Mouse (Mus musculus) T-helper 1 cell (primary cell): Measurements from ENCODE around the gene Prpf6.

Source experiments
- in situ Hi-C: fragments of 300-600 bp; cut with MboI, MseI; formaldehyde crosslinking; loops from one replicate; pipeline ENCODE4 v1.15.1; 2025; ENCODE audit warnings: high pct_unique_total_duplicates

The Prpf6 gene

GRCm38 (mm10) chr2:181578790-181579618, 12.7 kb upstream of the Prpf6 start:
- in situ Hi-C loops, result loop anchor here (25.0 kb wide), 1 partner anchor 192 kb away; the partner anchor contains the start of gene Lime1

GRCm38 (mm10) chr2:181579681-181580080, 12.0 kb upstream of the Prpf6 start:
- in situ Hi-C loops, result loop anchor here (25.0 kb wide), 1 partner anchor 192 kb away; the partner anchor contains the start of gene Lime1

GRCm38 (mm10) chr2:181580131-181580772, 11.4 kb upstream of the Prpf6 start:
- in situ Hi-C loops, result loop anchor here (25.0 kb wide), 1 partner anchor 193 kb away; the partner anchor contains the start of gene Lime1

- in situ Hi-C loops, result loop anchor here (25.0 kb wide), 1 partner anchor 194 kb away; the partner anchor contains the start of gene Lime1
Measured at GRCm38 (mm10) chr2:181581016-181581401, 10.7 kb upstream of the Prpf6 start.

GRCm38 (mm10) chr2:181581402-181582120, 10.1 kb upstream of the Prpf6 start:
- in situ Hi-C loops, result loop anchor here (25.0 kb wide), 1 partner anchor 194 kb away; the partner anchor contains the start of gene Lime1

- in situ Hi-C loops, result loop anchor here (25.0 kb wide), 1 partner anchor 195 kb away; the partner anchor contains the start of gene Lime1
Measured at GRCm38 (mm10) chr2:181582358-181582757, 9.3 kb upstream of the Prpf6 start.

- in situ Hi-C loops, result loop anchor here (25.0 kb wide), 1 partner anchor 196 kb away; the partner anchor contains the start of gene Lime1
Measured at GRCm38 (mm10) chr2:181582939-181583338, 8.7 kb upstream of the Prpf6 start.

- in situ Hi-C loops, result loop anchor here (25.0 kb wide), 1 partner anchor 196 kb away; the partner anchor contains the start of gene Lime1
Measured at GRCm38 (mm10) chr2:181583460-181584257, 8.0 kb upstream of the Prpf6 start.

GRCm38 (mm10) chr2:181584411-181584942, 7.2 kb upstream of the Prpf6 start, which contains the start of gene Uckl1:
Uckl1 (minus strand) TSS chr2:181584892.
- in situ Hi-C loops, result loop anchor here (25.0 kb wide), 1 partner anchor 197 kb away; the partner anchor contains the start of gene Lime1

GRCm38 (mm10) chr2:181585506-181585905, 6.2 kb upstream of the Prpf6 start:
- in situ Hi-C loops, result loop anchor here (25.0 kb wide), 1 partner anchor 198 kb away; the partner anchor contains the start of gene Lime1

- in situ Hi-C loops, result loop anchor here (25.0 kb wide), 1 partner anchor 199 kb away; the partner anchor contains the start of gene Lime1
Measured at GRCm38 (mm10) chr2:181586124-181586523, 5.5 kb upstream of the Prpf6 start.

GRCm38 (mm10) chr2:181587796-181588195, 3.9 kb upstream of the Prpf6 start:
- in situ Hi-C loops, result loop anchor here (25.0 kb wide), 1 partner anchor 200 kb away; the partner anchor contains the start of gene Lime1

- in situ Hi-C loops, result loop anchor here (25.0 kb wide), 1 partner anchor 201 kb away; the partner anchor contains the start of gene Lime1
Measured at GRCm38 (mm10) chr2:181588229-181588780, 3.4 kb upstream of the Prpf6 start.

GRCm38 (mm10) chr2:181589011-181589731, 2.5 kb upstream of the Prpf6 start:
- in situ Hi-C loops, result loop anchor here (25.0 kb wide), 1 partner anchor 202 kb away; the partner anchor contains the start of gene Lime1

- in situ Hi-C loops, result loop anchor here (5.0 to 25.0 kb wide), 2 partner anchors 67 to 202 kb away; partner anchors contain the start of genes Dnajc5 and Lime1
Measured at GRCm38 (mm10) chr2:181589732-181590105, 1.9 kb upstream of the Prpf6 start.

GRCm38 (mm10) chr2:181590471-181590870, 1.2 kb upstream of the Prpf6 start:
- in situ Hi-C loops, result loop anchor here (5.0 to 25.0 kb wide), 2 partner anchors 68 to 203 kb away; partner anchors contain the start of genes Dnajc5 and Lime1

- in situ Hi-C loops, result loop anchor here (5.0 to 25.0 kb wide), 2 partner anchors 70 to 205 kb away; partner anchors contain the start of genes Dnajc5 and Lime1
Measured at GRCm38 (mm10) chr2:181592231-181593041, 768 bp downstream of the Prpf6 start, which contains the start of gene Zfp512b. Zfp512b (minus strand) TSS chr2:181592803.
